Mouse (Mus musculus) cerebellum, postnatal 10 days (tissue): ENCODE measurements at regions not wholly inside any gene's neighbourhood (a gene's known extent, or its start where the extent isn't known, plus 50 kb on each side); places are given as distances from the start of the nearest gene placed in this dataset.
A peak's percentile ranks its signal among the peaks of the same experiment; 100 is the strongest.

Source experiments
- DNase-seq, 2 experiments: peaks; one replicate each; pipeline ENCODE4 v3.0.0; 2021; ENCODE audit warnings: mixed read lengths in 2 of 2

DNA sequence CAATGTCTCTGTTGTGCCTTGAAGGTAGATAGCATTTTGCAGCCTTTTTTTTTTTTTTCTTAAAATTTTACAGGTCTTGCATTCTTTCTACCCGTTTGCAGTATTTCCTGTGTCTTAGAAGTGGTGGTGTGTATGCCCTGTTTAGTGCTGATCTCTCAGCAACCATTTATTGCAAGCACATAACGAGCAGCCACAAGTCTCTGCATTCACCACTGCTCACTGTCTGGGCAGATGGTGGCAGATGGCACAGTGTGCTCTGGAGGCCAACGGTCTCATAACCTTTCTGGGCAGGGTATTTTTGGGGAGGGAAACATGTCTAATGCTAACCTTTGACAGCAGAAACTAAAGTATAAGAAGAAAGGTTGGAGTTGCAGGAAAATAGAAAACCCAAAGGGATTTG lies 266.1 kb upstream of the Ptger4 start:
- DNase-seq: peak; percentile 8 to 23

- no peak for DNase-seq
Measured at GRCm38 (mm10) chr15:5511046-5511445, 267.1 kb upstream of the Ptger4 start.

GRCm38 (mm10) chr15:5512546-5512945 lies 268.6 kb upstream of the Ptger4 start:
- no peak for DNase-seq

- peak; percentile 6 to 11 for DNase-seq
Measured at GRCm38 (mm10) chr15:5513146-5513545, 269.2 kb upstream of the Ptger4 start.

DNA sequence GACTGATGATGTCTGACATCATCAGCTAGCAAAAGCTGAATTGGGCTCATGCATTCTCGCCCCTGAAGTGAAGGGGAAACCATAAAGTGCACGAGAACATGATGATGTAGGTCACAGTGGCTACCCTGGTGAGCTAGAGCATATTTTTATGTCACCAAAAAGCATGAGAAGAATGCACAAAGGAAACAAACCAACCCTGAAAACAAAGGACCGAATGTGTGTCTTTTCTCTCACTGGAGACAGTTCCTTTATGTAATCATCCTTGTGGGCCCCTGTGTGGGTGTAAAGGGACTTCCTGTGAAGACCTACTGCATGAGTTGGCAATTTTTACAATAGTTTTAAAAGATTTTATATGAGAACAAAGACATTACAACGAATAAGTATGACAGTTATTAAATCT lies 270.2 kb upstream of the Ptger4 start:
- DNase-seq: no peak

- no peak for DNase-seq
Measured at GRCm38 (mm10) chr15:5517244-5517966, 273.4 kb upstream of the Ptger4 start.

- DNase-seq: no peak
Measured at GRCm38 (mm10) chr15:5519552-5519951, 275.6 kb upstream of the Ptger4 start.

DNA sequence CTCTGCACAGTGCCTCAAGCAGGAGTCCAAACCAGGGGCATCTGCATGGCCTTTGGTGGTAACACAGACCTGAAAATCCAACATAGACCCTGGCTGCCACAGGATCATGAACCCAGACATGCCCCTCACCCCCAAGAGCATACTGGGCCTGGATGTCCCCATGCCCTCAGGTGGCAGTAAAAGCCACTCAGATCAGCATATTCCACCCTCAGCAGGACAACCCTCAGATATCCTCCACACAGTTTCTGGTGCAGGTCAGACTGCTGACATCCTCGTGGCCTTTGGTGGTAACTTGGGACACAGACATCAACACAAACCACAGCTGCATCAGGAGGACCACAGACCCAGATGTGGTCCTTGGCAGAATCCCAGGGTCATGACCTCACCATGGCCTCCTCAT lies 276.0 kb upstream of the Ptger4 start:
- no peak for DNase-seq

DNA sequence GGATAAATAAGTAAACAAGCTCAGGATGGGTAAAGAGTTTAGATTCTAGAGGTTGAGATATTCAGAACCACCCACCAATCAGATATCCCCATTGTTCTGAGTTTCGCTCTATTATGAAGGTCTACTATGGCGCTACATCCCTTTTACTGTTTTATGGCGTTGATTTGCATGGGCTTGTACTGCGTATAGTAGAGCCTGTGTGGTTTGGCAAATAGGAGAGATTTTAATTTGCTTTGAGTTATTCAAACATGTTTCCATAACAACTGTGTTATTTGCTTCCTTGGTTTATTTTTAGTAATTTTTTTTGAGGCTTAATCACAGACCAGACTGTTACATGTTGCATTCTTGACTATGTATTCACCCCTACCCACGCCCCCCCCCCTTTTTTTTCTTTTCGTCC lies 284.6 kb upstream of the Ptger4 start:
- no peak for DNase-seq

DNA sequence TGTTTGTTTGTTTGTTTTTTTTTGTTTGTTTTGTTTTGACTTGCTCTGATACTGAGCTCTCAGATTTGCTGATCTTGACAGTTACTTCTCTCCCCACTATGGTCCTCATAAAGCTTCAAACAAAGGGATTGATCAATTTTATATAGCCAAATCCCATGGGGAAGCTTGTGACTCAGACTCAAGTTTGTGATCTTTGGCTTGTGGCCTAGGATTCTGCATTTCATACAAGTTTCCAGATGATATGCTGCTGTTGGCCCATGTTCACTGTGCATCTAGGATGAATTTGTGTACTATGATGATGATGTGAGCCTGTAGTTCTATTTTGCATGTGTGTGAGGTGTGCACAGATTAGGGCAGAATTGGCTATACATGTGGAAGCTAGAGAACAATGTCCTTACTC lies 289.7 kb upstream of the Ptger4 start:
- DNase-seq: no peak

- no peak for DNase-seq
Measured at GRCm38 (mm10) chr15:5537432-5537831, 293.4 kb upstream of the Ptger4 start.

DNA sequence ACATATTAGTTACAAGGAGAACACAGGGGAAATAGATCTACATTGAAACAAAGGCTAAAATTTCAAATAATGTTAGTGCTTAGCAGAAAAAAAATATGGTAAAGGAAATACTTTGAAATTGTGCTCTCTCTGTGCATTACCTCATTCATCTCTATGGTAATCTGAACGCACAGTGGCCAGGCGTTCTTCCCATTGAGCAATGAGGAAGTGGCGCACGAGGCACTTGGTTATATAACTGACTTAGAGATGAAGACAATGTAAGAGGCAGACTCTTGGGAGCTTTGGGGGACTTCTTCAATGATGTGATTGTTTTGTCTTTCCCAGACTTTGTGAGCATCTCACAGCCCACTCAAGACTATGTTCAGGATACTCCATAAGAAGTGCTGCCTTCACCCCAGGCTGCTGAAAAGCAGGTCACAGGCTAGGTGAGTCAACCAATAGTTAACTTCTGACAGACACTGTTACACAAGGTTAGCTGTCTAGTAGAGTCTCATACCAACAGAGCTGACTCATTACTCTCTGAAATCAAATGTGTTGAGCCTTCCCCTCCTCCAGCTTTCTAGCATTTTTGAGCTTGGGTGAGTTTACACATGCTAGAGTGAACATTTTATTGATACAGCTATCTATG lies 295.4 kb upstream of the Ptger4 start:
- DNase-seq: no peak

GRCm38 (mm10) chr15:5554526-5554925 lies 310.5 kb upstream of the Ptger4 start:
- no peak for DNase-seq

DNA sequence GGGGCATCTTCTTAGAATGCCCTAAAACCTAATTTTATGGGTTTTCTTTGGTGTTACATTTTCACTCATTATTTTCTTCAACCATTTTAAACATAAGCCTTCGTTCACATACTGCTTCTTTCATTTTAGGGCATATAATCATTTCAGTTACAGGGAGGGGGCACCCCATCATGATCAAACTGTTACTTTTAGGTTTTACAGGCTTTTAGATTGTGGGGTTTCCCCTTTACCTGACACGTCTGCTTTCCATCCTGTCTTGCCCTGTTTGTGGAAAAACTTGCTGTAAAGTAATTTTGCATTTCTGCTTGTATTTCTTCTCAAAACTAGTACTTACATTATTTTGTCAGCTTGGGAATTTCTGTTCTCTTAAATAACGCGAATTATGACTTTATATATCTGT lies 310.9 kb upstream of the Ptger4 start:
- DNase-seq: no peak

DNA sequence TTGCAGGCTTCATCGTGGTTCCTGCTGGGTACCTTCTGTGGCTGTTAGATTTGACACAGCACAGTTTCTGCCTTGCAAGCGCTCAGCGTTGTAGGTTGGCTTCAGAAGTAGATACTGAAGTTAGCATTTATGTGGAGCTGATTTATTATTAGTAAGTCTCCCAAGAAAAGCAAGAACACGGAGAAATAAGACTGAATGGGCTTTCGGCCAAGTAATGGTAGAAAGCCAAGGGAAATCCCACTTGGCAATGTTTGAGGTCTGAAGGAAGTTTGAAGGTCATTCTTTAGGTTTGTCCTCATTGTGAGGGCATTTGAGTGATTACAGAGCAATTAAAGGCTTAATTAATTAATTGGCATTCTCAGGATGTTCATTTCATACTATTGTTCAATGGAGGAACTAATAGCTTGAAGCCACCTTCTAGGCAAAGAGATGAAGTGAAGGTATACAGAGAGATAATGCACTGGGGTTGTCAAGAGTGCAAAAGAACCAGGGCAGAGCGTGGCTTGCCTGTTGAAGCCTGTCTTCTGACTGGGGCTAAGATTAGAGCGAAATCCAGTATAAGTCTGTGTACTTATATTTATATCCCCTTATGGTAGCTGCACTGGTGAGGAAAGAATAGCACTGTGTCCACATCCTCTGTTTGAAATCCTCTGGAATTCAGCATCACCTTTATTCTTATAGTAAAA lies 311.5 kb upstream of the Ptger4 start:
- DNase-seq: peak; percentile 3 to 4

- no peak for DNase-seq
Measured at GRCm38 (mm10) chr15:5561783-5562182, 317.8 kb upstream of the Ptger4 start.

GRCm38 (mm10) chr15:5574366-5574765 lies 330.4 kb upstream of the Ptger4 start:
- no peak for DNase-seq

GRCm38 (mm10) chr15:5579559-5579958 lies 335.6 kb upstream of the Ptger4 start:
- no peak for DNase-seq

DNA sequence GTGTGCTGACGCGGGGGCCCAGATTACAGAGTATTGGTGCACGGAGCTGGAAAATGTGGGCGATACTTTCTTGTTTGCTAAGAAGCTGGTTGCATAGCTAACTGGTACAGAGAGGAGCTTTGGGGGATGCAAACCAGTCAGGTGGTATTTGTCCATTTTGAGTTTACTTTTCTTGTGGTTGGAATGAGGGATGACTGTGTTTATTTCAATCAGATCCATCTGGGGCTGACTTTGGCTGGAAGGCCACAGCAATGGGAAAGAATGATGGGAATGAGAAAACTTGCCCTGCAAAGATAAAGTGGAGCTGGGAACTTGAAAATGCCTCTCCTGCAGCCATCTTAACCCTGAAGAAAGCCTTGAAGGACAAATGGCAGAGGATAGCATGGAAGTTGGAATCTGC lies 336.4 kb upstream of the Ptger4 start:
- DNase-seq: no peak

DNA sequence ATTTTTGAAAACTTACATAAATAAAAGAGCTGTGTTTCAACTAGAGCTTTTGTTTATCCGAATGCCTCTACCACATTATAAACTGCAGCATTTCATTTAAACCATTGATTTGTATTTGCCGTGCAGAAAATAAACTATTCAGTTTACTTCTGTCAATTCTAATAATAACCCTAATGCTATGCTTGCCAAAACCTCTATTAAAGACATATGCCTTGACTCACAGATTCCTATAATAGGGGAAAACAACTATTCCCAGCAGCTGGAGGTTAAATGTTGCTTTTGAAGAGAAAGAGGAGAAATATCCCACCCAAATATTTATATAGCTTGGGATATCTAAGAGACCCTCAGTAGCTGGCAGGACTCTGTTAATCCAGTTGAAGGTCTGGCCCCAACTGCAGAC lies 340.4 kb upstream of the Ptger4 start:
- no peak for DNase-seq

DNA sequence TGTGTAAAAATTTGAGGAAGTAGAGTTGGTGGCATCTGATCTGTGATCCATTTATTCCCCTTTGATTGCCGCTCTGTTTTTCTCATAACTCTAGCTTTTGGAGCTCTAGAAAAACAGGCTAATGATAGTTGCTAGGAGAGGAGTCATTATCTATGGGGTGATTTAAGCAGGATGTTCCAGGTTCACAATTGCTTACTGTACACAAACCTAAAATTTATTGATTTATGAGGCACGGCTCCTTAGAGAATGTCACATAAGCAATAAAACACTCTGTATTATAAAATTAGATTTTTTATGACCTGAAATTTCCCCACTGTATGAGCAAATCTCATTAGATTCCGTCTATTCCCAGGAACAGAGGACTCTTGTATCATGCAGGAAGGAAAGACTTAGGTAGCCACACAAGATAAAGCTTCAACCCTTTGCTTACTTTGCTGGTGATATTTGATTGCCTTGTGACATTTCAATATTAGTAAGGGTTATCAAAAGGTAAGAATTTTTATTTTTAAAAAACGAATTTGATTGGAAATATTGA lies 360.8 kb upstream of the Ptger4 start:
- DNase-seq: no peak

- no peak for DNase-seq
Measured at GRCm38 (mm10) chr15:5607533-5607932, 363.5 kb upstream of the Ptger4 start.

GRCm38 (mm10) chr15:5623021-5623420 lies 379.0 kb upstream of the Ptger4 start:
- DNase-seq: no peak

DNA sequence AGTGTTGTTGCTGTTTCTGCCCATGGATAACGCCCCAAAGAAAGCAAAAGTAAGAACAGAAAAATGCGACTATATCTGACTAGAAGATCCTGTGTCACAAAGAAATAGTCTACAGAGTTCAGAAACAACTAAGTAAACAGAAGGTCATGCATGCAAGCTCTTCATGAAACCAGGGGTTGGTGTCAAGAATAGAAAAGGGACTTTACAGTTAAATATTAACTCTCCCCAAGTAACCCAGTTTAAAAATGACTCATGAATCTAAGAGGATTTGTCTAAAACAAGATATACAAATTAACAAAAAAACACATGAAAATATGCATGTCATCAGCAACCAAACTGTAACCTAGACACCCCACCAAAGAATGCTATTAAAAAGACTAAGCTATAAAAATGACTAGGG lies 381.4 kb upstream of the Ptger4 start:
- no peak for DNase-seq
